Mouse (Mus musculus): ENCODE measurements at regions not wholly inside any gene's neighbourhood (a gene's known extent, or its start where the extent isn't known, plus 50 kb on each side); places are given as distances from the start of the nearest gene placed in this dataset.

DNA sequence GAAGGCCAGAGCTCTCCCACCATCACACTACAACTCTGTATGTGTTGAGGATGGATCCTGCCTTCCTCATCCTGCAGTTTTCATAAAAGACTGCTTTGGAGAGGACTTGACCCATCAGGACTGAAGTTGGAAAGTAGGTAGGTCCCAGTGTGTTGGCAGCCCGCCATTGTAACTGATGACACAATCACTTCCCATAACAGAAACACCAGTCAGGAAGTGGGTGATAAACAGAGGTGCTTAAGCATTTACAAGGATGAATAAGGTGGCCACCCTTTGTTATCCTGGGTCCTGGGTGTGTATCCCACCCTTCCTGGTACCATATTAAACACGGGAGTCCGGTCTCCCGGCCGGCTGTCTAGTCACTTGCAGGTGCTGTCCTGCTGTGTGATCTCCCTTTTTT, 118.3 kb downstream of the Snx10 start:
- DNase-seq (ENCODE audit: low read depth, low spot score), result no peak

DNA sequence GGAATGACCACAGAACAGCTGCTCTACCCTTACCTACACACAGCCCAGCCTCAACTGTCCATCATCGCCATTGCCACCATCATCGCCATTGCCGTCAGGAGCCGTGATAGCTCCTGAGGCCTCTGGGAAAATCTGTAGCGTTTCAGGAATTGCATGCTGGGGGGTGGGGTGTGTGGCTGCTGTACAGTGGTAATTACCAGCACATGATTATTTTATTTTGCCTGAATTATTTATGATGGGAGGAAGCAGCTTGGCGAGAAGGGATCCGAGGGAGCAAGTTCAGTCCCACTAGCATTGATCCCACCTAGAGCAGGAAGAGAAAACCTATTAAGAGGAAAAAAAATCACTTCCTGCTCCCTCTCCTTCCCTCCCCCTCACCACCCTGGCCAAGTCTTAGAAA, 125.1 kb downstream of the Snx10 start:
- DNase-seq (ENCODE audit: low read depth, low spot score), result no peak

DNA sequence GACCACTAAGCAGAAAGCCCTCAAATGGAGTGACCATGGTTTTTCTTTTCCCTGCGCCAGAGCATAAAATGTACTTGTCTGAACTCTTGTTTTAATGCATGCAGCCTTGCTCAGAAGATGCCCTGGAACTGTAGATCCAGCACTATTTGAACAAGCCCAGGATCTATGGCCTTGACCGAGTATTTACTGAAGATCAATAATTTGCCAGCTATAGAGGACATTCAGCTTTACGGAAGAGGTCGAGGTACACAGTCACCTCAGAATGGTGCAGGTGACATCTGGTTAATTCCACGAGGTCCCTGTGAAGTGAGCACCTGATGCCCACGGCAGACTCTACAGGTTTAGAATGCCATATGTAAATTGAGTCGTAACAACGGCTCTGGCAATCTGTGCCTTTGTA, 130.1 kb downstream of the Snx10 start:
- no peak for DNase-seq (ENCODE audit: low read depth, low spot score)

DNA sequence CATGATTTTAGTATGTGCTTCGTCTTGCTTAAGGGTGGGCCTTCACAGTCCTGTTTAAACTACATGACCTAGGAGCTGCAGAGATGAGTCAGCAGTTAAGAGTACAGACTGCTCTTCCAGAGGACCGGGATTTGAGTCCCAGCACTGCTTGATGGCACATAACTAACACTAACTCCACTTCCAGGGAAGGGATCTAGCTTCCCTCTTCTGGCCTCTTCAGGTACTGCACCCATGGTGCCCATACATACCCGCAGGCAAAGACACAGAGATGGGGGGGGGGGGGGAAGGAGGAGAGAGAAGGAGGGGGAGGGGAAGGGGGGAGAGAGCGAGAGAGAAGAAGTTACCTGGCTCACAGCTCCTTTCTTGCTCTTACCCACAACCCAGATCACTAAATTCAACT, 131.3 kb downstream of the Snx10 start:
- DNase-seq (ENCODE audit: low read depth, low spot score), result no peak

DNA sequence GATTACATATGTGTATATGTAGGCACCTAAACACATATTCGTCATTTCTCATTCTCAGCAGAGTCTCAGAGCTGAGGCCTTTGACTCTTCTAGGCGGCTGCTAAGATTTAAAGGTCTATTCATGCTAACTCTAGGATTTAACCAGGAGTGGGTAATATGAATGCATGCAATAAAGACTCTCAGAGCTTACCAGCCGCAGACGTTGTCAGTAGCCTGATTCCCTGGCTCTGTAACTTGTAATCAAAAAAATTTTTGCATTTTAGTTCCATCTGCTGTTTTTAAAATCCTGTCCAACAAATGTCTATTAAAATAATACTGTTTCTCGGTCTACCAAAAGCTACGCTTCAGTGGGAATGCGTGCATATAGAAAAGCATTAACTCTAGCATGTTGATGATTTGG, 132.4 kb downstream of the Snx10 start:
- DNase-seq (ENCODE audit: low read depth, low spot score), result no peak

DNA sequence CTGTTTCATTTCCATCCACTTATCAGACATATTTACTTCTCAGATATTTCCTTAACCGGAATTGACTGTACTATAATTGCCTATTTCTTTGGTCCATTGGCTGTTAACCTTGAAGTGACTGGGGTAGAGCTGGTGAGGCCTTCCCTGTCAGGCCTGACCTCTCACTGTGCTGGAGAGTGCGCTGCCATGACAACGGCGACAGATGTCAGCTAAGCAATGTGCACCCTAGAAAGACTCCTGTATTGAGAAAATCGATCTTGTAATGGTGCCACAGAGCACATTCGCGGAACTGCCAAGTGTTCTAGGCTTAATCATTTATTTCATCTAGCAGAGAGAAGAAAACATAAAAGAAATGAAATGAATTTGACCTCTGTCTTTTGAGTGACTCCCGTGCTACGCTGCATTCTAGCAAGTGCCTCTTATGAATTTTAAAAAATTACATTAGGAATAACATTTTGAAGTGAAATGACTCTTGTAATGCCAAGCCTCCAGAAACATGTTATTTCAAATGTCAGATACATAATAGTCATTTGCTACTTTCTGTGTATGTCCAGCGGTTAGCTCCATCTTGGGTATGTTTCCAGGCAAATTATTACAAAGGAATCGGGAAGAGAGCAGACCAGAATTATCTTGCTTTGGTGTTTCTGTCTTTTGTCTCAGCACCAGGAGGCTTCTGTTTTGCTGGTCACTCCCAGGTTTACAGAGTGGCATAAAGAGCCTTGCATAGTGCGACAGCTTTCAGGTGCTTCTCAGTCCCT, 133.4 kb downstream of the Snx10 start:
- no peak for DNase-seq (ENCODE audit: low read depth, low spot score)

DNA sequence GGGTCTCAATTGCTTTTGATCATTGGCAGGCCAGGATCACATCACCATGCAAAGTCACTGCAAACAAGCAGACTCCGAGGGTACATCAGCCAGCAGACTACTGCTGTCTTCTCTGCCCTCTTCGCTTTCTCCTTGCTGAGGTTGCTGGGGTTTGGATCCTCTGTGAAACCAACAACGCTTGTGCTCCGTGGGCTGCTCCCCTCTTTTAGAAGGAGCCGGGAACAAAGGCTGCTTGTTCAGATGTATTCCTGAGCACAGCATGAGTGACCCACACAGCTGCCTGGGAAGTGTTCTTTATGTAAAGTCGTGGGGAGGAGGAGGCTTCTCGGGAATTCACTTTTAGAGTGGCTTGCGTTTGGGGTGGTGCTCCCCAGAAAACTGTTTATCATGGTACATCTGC, 134.7 kb downstream of the Snx10 start:
- DNase-seq (ENCODE audit: low read depth, low spot score), result no peak

DNA sequence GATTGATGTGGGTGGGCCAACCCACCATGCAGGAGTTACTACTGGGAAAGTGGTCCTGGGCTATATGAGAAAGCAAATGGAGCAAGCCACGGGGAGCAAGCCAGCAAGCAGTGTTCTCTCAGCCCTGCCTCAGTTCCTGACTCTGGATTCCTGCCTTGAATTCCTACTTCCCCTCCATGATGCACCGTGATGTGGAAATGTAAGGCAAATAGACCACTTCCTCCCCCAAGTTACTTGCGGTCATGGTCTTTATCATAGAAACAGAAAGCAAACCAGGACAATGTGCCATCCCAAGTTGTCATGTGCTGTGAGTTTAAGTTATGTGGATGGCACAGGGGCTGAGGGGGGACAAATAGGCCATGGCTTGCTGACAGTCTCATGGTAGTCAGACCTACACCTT, 139.5 kb downstream of the Snx10 start:
- no peak for DNase-seq (ENCODE audit: low read depth, low spot score)

DNA sequence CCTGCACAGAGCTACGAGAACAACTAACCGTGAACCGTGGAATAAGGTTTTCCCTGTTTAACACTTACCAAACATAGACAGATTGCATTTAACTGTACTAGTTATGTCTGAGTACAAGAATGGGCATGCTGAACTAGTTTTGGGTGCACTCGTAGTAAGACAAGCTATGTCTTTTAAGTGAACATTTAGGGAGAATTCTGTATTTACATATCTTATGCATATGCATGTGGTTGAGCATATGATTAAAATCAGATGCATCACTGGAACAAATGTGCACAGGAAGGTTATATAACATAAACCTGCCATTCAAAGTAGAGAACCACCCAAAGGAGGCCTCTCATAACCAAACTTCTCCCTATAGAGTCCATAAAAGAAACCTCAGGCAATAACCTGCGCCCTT, 140.3 kb downstream of the Snx10 start:
- no peak for DNase-seq (ENCODE audit: low read depth, low spot score)

DNA sequence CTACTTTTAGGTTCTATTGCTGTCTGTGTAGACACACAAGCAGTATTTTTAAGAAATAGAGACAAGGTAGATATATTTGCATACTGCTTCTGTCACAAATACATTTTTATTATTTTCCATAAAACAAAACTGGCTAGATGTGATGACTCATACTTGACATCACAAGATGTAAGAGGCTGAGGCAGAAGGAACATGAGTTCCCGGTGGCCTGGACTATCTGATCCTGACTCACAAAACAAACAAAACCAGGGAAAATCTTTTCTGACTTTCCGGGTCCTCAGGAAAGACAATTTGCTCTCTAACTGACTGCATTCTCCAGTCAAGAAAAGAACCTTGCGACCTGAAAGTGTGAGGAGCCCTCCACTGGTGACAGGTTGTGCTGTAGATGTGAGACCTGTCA, 143.3 kb downstream of the Snx10 start:
- no peak for DNase-seq (ENCODE audit: low read depth, low spot score)

DNA sequence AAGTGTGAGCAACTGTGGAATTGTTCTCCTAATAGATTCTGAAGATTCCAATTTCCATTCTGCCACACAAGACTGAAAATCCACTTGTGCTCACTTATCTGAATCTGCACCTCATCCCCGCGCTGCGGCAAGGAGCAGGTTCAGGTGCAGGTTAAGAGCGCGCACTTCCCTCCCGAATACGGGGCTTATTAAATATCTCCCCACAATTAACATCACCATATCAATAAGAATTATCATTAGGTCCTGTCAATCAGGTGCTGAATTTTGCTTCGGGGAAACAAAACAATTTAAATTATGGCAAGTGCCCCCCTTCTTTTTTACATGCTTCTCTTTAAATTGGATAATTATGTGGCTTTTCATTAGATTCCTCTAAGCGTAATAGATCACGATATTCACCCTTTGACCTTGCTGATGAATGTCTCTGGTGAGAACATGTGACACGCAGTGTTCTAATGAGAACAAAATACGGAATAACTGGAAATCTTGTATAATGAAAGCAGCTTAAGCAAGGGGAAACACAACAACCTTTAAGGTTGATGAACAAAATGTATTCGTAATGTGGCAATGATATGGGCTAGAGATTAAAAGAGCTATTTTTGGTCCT, 151.7 kb downstream of the Snx10 start:
- no peak for DNase-seq (ENCODE audit: low read depth, low spot score)

DNA sequence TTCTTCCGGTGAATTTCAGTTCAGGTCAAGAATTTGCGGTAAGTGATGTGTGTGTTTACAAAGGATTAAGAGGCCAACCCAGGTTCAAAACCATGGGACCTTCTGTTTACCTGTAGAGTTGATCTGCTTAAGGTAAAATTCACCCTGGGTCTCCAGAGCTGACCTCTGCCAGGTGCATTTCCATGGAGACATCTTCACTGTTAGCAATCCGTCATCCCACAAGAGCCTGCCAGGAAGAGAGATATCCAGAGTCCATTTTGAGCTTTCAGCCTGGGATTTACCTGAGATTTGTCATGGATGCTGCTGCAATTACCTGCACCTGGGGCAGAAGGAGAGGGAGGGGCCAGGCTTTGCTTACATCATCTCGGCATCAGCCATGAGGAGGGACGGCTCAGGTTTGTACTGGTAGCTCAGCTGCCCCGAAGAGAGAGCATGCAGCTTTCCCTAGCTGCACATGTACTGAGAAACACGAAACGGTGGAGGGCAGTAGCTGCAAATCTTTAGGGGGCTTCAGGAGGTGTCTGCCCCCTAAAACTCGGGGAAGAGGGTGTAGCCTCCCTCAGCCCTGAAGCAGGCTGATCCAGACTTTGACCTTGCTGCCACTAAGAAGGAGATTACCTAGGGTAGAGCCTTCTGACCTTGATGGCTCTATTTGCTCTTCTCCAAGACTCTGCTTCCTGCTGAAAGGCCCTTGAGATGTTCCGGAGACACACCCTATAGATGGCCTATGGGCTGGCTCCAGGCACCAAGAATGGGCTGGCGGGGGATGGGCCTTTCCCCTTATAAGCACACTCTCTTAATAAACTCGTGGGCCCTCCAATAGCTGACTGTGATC, 153.7 kb downstream of the Snx10 start:
- no peak for DNase-seq (ENCODE audit: low read depth, low spot score)

DNA sequence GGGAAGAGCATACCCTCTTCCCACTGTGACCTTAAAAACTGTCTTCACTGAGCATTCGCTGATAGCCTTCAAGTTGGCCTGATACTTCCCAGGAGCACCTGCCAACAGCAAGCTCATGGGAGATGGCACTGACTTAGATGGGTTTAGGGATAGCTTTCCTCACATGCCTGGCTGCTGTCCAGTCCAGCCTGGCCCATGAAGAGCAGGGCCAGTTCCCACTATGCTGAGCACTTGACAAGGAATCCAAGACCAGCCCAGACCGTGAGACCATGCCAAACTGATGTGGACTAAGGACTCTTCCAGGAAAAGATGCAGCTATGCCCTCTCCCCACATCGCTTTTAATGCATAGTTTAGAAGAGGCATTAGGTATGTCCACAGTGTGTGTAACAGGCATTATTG, 155.0 kb downstream of the Snx10 start:
- no peak for DNase-seq (ENCODE audit: low read depth, low spot score)

DNA sequence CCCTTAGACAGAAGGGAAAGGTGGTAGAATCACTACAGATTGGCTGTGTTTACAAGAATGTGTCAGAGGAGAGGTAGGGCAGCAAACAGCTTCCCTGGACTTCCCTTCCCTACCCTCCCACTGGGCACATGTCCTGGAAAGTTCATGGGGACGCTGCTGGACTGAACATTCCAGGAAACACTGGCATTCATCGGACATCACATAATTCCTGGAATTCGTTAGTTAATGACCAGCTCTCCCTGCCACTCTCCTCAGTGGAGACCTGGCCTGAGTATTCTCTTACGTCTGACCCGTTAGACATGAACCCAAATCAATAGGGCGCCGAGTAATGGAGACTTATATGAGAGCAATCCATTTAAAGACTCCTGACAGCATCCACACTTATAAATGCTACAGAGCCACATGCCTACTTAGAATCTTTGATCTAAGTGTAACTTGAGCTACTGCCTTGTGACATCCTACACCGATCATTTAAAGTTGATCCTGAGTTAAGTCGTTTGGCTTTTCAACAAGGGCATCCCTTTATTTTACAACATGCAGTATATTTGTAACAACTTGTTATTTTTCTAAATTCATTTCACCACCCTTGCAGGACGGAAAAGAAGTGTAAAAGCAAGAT, 156.6 kb downstream of the Snx10 start:
- no peak for DNase-seq (ENCODE audit: low read depth, low spot score)

DNA sequence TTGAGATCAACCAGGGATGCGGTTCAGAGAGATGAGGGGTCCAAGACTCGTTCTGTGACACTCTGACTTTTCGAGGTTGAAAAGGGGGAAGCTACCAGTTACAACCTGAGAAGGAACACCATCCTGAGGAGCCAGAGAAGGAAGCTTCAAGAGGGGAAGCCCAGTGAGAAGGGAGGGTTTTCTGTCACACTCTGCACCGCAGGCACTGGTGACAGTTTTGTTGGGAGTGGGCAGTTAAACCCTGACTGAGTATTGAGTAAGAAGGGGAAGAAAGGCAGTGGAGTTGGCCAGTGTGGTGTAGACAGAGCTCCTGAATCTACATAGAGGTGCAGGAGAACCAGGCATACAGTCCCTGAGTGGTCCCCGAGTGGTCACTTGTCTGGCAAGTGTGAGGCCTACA, 159.4 kb downstream of the Snx10 start:
- DNase-seq (ENCODE audit: low read depth, low spot score), result no peak

DNA sequence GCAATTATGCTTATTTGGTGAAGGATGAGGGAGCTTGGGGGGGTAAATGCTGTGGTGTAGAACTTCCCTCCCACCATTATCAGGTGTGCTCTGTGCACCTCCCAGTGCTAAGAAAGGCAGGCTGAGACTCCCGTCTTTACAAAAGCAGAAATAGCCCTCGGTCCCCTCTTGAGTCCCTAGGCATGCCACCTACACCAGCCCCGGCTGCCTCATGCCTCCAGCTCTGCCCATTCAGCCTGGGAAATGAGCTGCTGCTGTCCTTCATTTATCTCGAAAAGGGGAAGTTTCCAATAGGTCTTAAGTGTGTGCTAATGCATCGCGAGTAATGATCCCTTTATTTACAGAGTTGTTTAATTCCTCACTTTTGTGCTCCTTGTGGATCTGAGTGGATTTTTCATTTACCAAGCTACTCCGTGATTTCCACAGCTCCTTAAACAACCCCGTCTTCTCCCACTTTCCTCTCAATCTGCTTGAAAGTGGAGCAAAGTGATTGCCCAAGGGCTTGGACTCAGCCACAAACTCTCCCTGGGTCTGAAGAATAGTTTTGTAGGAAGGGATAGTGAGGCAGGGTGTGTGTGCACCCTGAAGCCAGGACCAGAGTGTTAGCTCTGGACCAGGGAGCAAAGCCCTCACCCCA, 162.1 kb downstream of the Snx10 start:
- DNase-seq (ENCODE audit: low read depth, low spot score), result no peak

DNA sequence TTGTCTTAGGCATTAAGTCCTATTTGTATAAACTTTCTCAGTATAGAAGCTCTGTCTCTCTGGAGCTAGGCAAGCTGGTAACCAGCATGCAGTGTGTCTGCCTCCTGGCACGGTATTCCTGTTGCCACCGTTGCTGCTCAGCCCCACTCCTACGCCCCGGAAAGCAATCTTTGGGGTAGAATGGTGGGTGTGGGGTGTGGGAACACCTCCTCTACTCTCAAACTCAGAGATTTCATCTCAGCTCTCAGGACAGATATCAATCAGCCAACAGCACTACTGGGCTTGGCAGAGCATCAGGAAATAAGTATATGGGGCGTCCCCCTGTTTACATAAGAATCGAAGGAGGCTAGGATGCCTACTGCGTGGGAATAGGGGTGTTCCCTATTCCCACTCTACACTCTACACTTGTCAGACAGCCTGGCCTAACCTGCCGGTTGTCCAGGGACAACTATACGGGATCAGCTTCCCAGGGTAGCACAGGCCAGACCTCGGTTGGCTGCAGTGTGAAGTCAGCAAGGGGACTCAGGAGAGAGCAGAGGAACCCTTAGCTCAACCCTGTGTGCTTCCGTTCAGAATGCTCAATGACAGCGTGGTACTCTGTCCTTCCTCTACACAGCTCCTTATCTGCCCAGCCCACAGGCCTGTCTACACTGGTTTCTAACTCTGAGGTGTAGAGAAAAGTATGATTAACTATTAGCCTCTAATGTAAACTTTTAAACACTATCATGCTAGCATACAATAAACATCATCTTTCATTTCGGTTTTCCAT, 167.3 kb downstream of the Snx10 start:
- DNase-seq (ENCODE audit: low read depth, low spot score), result no peak

DNA sequence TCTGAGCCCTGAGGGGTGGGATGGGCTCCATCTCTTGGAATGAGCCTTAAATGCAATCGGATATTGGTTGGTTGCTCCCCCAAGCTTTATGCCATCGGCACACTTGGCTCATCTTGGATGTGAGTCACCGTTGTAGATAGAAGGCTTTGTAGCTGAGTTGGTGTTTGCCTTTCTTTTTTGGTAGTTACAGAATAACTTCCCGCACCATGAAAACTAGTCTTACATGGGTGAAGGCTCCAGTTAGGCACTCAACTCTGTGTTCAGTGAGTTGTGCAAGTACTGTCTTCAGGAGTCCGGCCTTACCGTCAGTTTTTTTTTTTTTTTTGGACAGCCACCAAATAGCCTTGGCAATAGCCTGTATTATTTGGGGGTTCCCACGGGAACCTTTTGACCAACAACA, 170.3 kb downstream of the Snx10 start:
- DNase-seq (ENCODE audit: low read depth, low spot score), result no peak

DNA sequence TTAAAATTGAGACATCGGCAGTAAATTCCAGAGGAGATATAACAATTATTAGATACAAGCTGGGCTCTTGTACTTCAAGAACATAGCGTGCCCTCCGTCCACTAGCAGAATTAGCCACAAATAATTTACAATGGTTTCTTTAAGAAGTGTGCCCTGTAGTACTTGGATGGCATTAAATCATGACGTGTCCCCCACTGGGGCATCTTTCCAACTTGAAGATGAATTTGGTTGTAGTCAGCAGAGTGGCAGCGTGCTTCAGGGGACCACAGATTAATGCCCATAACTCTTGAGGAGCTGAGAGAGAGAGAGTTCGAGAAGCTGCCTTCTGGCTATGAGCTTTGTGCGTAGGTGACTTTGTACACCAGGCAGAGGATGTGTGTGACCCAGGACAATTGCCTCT, 172.7 kb downstream of the Snx10 start:
- no peak for DNase-seq (ENCODE audit: low read depth, low spot score)

DNA sequence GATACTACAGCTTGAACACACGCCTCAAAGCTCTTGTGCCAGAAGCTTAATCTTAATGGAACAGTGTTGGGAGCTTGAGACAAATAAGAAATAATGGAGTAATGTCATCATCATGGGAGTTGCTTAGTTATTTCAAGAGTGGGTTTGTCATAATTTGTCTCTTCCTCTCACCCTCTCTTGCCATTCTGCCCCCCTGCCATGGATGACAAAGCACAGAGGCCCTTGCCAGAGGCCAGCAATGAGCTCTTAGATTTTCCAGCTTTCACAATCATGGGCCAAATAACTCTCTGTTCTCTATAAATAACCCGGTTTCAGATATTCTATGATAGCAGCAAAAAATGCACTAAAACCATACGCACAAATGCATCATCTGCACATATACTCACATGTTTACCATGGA, 174.1 kb downstream of the Snx10 start:
- DNase-seq (ENCODE audit: low read depth, low spot score), result no peak

DNA sequence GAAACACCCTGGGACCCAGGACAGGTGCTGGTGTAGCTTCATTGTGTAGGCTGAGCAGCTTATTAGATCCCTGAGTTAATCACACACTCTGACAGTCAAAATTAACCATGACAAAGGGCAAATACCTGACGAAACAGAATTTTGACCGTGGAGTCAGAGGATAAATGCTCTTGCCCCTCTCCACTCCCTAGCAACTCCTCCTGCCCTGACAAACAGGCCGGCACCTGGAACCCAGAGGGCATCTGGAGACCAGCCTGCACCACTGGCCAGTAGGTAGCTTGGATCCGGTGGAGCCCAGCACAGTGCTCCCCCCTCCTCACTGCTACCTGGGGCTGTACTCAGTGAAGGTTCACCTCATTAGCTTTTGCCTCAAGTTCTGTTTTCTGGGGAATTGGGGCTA, 174.5 kb downstream of the Snx10 start:
- DNase-seq (ENCODE audit: low read depth, low spot score), result no peak
